Mouse (Mus musculus) kidney, adult 2 months (tissue): ENCODE data around the gene Npffr2. TPM values are rescaled to one million over a fixed set of nuclear protein-coding genes. Genes with fewer than 3 reads are reported as not detected.

Experiments used
- DNase-seq: peaks from one replicate; pipeline ENCODE4 v3.0.0; 2021
- H3K27ac ChIP-seq: fragments of 200-500 bp; 2 replicates; pipeline ENCODE4 v1.5.1; 2012; ENCODE audit warnings: low read depth, low read length, control low read depth, inconsistent platforms; ENCODE audit not compliant: insufficient read depth
- H3K27me3 ChIP-seq: fragments of 200-500 bp; replicated peaks from 2 replicates; pipeline ENCODE4 v1.6.1; 2012; ENCODE audit warnings: mild to moderate bottlenecking, moderate library complexity, low read length, inconsistent platforms; ENCODE audit not compliant: control insufficient read depth, insufficient read depth
- H3K36me3 ChIP-seq: fragments of 200-500 bp; 2 replicates; pipeline ENCODE4 v1.6.1; 2012; ENCODE audit warnings: mild to moderate bottlenecking, moderate library complexity, low read length, inconsistent platforms; ENCODE audit not compliant: control insufficient read depth, insufficient read depth
- H3K4me1 ChIP-seq: fragments of 200-500 bp; 2 replicates; pipeline ENCODE4 v1.6.1; 2011; ENCODE audit warnings: low read length; ENCODE audit not compliant: control insufficient read depth, insufficient read depth
- H3K4me3 ChIP-seq: fragments of 200-500 bp; 2 replicates; pipeline ENCODE4 v1.5.1; 2011; ENCODE audit warnings: mild to moderate bottlenecking, low read depth, low read length, control low read depth; ENCODE audit not compliant: insufficient read depth
- CTCF ChIP-seq: fragments of 200-500 bp; conservative IDR thresholded peaks from 2 replicates; pipeline ENCODE4 v1.5.1; 2011; ENCODE audit warnings: low read depth, mild to moderate bottlenecking, control low read depth, low read length, moderate library complexity, mixed read lengths; ENCODE audit not compliant: insufficient read depth, insufficient read length
- POLR2A ChIP-seq: fragments of 200-500 bp; IDR thresholded peaks from one replicate; pipeline ENCODE4 v1.6.1; 2011; ENCODE audit warnings: low read depth, low read length, control low read depth
- WGBS: fragments of 180-500 bp; shearing (Covaris S2); methylation state at CpG from one replicate; pipeline ENCODE4 v1.1.7; 2018; 5-methylcytosine and 5-hydroxymethylcytosine counted together
- polyA plus RNA-seq: library from polyadenylated mRNA; depleted of rRNA; stranded (reverse); fragments of >200 nt; gene quantifications from 2 replicates; pipeline ENCODE4 v1.2.3, GENCODE M21; 2012; rRNA removed

The Npffr2 gene
- not detected in 2 replicates for polyA plus RNA-seq

DNA sequence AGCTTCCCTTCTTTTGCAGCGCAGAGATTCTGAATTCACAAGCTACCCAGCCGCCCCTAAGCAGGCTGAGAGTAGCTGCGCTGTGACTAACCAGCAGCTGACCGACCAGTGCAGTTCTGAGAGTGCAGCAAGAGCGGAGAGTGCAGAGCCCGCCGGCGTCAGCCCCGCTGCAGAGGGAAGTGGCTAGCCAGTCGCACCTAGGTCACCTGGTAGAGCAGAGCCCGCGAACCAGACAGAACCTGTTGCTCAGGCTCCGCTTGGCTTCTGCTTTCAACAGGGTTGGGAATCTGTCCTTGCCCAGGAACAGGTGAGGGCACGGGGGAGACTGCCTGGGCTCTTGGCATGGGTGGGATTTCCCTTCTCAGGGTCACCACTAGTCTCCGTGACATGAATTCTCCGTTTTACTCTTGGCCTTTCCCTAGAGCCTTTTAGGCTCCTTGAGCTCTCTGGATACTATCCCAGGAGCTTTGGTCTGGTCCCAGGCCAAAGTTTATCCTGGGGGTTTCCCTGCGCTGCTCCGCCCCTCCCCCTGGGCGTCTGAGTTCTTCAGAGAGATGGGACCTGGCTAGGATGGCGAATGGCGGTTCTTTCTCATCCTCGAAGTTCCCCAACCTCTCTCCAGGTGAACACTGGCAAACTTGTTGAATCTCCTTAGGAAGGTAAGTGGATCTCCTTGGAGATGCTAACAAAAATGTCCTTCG is at the start of gene Npffr2:
TSS of gene Npffr2 (plus strand) at position 552 of the 701 bp plus-strand sequence.
- no peak for TF ChIP-seq POLR2A
- TF ChIP-seq CTCF, result no peak
- H3K27ac ChIP-seq, result no peak within 1 kb of the TSS
- no peak within 1 kb of the TSS for H3K4me3 ChIP-seq
- WGBS, result 10% methylated on average over 23 of the region's 23 CpGs
- H3K27me3 ChIP-seq, result no peaks in the 10 kb centered on the region
- H3K4me1 ChIP-seq, result no peaks in the 10 kb centered on the region
- DNase-seq, result peak; percentile 27
- no peaks in the 10 kb centered on the region for H3K36me3 ChIP-seq

DNA sequence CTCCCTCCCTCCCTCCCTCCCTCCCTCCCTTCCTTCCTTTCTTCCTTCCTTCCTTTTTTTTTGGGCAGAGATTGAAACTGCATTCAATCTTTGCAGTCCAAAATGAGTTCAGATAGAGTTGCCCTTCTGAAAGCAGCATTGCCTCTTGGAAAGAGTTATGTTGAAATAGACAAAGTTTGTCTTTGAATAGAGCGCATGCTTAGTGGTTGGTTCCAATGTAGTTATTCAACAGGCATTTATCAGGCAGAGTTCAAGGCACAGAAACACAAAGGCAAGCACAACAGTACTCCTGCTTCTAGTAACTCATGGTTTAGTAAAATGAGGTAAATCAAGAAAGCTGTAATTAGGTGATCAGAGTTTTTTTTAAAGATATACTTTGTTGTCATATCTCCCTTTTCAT is 34.7 kb upstream of the Npffr2 start:
- DNase-seq, result no peak
- 94% methylated on average over 1 of the region's 1 CpGs for WGBS
- no peak overlapping the region for H3K27ac ChIP-seq
- H3K27me3 ChIP-seq, result no peaks in the 10 kb centered on the region
- no peak overlapping the region for H3K4me3 ChIP-seq
- no peaks in the 10 kb centered on the region for H3K36me3 ChIP-seq
- TF ChIP-seq CTCF, result no peak
- H3K4me1 ChIP-seq, result no peaks in the 10 kb centered on the region

DNA sequence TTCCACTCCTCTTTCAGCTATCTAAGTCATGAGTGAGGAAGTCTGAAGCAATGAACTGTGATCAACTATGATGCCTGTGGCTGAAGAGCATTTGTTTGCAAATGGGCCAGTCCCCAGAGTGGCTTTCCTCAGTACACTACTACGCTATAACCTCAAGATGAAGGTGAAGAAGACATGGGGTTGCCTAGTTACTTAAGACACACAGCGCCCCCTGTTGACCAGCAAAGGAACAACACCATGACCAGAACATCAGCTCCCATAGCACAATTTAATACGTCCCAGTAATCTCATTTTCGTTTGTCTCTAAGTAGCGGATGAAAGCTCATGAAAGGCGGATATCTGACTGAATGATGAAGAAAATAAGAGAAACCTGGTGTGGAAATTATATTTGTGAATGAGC is 27.0 kb upstream of the Npffr2 start:
- H3K4me3 ChIP-seq, result no peak overlapping the region
- DNase-seq, result peak; percentile 46
- WGBS, result 51% methylated on average over 6 of the region's 6 CpGs
- H3K4me1 ChIP-seq, result no peaks in the 10 kb centered on the region
- peak; percentile 72 for TF ChIP-seq CTCF
- TF ChIP-seq POLR2A, result no peak
- no peaks in the 10 kb centered on the region for H3K36me3 ChIP-seq
- no peak overlapping the region for H3K27ac ChIP-seq
- no peaks in the 10 kb centered on the region for H3K27me3 ChIP-seq

- Histone ChIP-seq H3K4me3 (no peak overlapping the region), H3K27ac (no peak overlapping the region)
These were observed 8.6 kb upstream of the Npffr2 start for GRCm38 (mm10) chr5:89518641-89519040.

GRCm38 (mm10) chr5:89526181-89526778 is 949 bp upstream of the Npffr2 start:
- Histone ChIP-seq H3K27ac (no peak overlapping the region), H3K27me3 (no peaks in the 10 kb centered on the region), H3K4me3 (no peak overlapping the region), H3K4me1 (no peaks in the 10 kb centered on the region), H3K36me3 (no peaks in the 10 kb centered on the region)
- WGBS, result 12% methylated on average over 14 of the region's 14 CpGs
- TF ChIP-seq CTCF (no peak), POLR2A (no peak)
- no peak for DNase-seq

More at GRCm38 (mm10) chr5:89518641-89519040, 8.6 kb upstream of the Npffr2 start:
- no peaks in the 10 kb centered on the region for H3K27me3 ChIP-seq
- WGBS, result 63% methylated on average over 4 of the region's 4 CpGs
- no peaks in the 10 kb centered on the region for H3K36me3 ChIP-seq
- TF ChIP-seq CTCF (no peak), POLR2A (no peak)
- no peaks in the 10 kb centered on the region for H3K4me1 ChIP-seq
- no peak for DNase-seq

- no peak for DNase-seq
- TF ChIP-seq CTCF (no peak), POLR2A (no peak)
- Histone ChIP-seq H3K27me3 (no peaks in the 10 kb centered on the region), H3K27ac (no peak overlapping the region), H3K4me3 (no peak overlapping the region), H3K36me3 (no peaks in the 10 kb centered on the region), H3K4me1 (no peaks in the 10 kb centered on the region)
- 29% methylated on average over 4 of the region's 4 CpGs for WGBS
These were observed 1.7 kb downstream of the Npffr2 start for GRCm38 (mm10) chr5:89528951-89529350.

GRCm38 (mm10) chr5:89529391-89529790 is 2.2 kb downstream of the Npffr2 start:
- no peak overlapping the region for H3K4me3 ChIP-seq
- no peaks in the 10 kb centered on the region for H3K4me1 ChIP-seq
- DNase-seq, result no peak
- H3K36me3 ChIP-seq, result no peaks in the 10 kb centered on the region
- no peak overlapping the region for H3K27ac ChIP-seq
- no peaks in the 10 kb centered on the region for H3K27me3 ChIP-seq
- TF ChIP-seq POLR2A (no peak), CTCF (no peak)
- WGBS, result 34% methylated on average over 2 of the region's 2 CpGs
